Mouse (Mus musculus) kidney, adult 2 months (tissue): Measurements from ENCODE around the gene Gpr183.

Experiments
- CTCF ChIP-seq: fragments of 200-500 bp; conservative IDR thresholded peaks from 2 replicates; pipeline ENCODE4 v1.5.1; 2011; ENCODE audit warnings: low read depth, mild to moderate bottlenecking, control low read depth, low read length, moderate library complexity, mixed read lengths; ENCODE audit not compliant: insufficient read depth, insufficient read length
- POLR2A ChIP-seq: fragments of 200-500 bp; IDR thresholded peaks from one replicate; pipeline ENCODE4 v1.6.1; 2011; ENCODE audit warnings: low read depth, low read length, control low read depth

DNA sequence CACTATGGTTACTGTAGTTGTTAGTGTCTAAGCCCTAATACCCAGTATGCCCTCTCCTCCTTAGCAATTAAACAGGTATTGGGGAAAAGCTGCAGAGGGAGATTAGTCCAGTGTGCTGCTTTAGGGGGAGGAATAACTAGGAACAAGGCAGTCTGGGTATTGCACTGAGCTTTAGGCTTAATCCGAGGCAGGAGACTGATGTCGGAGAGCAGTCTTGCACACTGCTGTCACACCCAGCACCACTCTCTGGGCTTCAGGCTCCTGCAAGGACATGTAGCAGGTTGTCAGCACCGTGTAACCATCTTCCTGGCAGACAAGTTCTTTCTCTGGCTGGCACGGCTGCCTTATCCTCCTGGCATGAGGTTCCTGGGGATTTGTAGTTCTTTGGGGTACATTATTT lies 32.8 kb downstream of the Gpr183 start:
- TF ChIP-seq CTCF (no peak), POLR2A (no peak)
